Mouse (Mus musculus): ENCODE measurements around the gene Yme1l1. TPM values are rescaled to one million over a fixed set of nuclear protein-coding genes. Genes with fewer than 3 reads are reported as not detected.

The Yme1l1 gene
- 71.6 and 73.1 TPM in 2 replicates for polyA plus RNA-seq (2015; fragmentation: Nextera tagmentation; extraction: Ambion mirVana)

DNA sequence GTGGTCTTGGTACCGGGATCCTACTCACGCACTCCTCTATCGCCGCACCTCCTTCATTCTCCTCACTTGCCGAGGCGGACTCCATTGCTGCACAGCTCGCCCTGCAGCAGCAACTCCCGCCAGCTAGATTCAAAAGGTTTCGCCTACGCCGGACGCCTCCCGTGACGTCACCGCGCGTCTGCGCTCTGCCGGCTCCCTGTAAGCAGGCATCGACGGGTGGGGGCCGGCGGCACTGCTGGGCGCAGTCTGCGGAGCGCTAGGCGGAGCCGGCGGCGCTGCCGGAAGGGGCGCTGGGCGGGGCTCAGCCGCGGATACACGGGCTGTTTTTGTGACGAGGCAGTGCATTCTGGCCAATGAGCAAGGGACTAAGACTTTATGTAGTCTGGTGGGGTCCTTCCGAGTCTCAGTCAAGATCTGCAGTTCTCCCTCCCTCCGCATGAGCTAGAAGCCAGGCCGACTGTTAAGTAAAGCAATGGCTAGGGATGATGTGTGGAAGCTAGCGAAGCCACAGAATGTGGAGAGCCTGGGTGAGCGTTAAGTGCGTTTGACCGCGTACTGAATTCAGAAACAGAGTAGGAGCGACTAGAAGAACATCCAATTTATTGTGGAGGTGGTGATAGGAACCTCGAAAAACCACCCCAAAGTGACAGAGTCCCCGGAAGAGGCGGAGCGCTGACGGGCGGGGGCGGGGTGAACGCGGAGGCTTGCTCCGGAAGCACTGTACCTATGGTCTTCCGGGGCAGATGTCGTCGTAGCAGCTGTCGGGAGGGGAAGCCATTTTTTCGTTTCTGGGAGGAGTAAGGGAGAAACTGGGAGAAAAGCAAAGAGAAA lies at the start of gene Yme1l1, which contains the start of gene Mastl:
TSS of gene Yme1l1 (plus strand) at position 593 of the 831 bp plus-strand sequence.
TSS of gene Mastl (minus strand) at position 248 of the 831 bp plus-strand sequence.
- Histone ChIP-seq H3K4me1 (peaks cover 26% of the 10 kb centered on the region), H3K36me3 (peaks cover 1% of the 10 kb centered on the region; the same call in 1 of the 2 replicates), H3K9me3 (no peaks in the 10 kb centered on the region), H3K4me2 (peak within 1 kb of the TSS; percentile 64), H3K27ac (peak within 1 kb of the TSS; percentile 99), H3K27me3 (no peaks in the 10 kb centered on the region), H3K4me3 (peak within 1 kb of the TSS; percentile 90), H3K9ac (peak within 1 kb of the TSS; percentile 85)
- under 1% methylated on average over 61 of the region's 61 CpGs for WGBS
- ATAC-seq (ENCODE audit: borderline replicate concordance, extremely low read depth, low FRiP score, low TSS enrichment) = peak; percentile 100

DNA sequence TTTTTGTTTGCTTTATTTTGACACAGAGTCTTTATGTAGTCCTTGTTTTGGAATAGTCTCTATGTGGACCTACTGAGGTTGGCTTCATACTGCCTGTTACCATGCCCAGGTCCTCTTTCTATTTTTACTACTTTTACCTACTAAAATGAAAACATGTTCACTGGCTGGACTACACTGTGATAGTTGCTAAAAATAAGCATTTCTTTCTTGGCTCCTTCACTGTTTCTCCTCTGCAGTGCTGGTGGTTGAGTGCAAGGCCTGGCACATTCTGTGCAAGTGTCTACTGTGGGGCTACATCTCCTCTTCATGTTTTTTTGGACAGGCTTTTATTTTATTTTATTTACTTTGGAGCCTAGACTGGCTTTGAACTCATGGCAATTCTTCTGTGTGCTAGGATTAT lies 36.6 kb upstream of the Yme1l1 start:
- no peak for ATAC-seq (ENCODE audit: borderline replicate concordance, extremely low read depth, low FRiP score, low TSS enrichment)
- Histone ChIP-seq H3K9me3 (no peaks in the 10 kb centered on the region), H3K4me2 (no peak overlapping the region), H3K4me1 (no peaks in the 10 kb centered on the region), H3K9ac (no peak overlapping the region), H3K27ac (no peak overlapping the region), H3K4me3 (no peak overlapping the region), H3K27me3 (no peaks in the 10 kb centered on the region), H3K36me3 (peaks cover 24% of the 10 kb centered on the region)

DNA sequence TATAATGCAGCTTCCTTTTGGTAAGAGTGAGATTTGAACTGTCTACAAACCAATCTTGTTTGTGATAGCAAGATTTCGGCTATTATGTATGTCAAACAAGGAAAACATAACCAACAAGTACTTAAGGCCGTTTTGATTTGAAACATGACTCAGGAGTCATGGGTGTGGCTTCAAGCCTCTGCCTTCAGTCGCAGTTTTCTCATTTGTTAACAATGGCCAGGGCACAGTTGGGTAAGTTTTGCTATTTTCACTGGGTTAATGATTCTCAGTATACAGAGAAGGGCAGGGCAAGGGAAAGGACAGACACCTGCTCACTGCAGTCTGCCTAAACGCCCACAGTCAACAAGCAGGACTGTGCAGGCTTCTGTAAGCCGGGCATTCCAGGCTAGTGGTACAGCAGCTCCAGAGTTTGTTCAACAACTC lies 959 bp upstream of the Yme1l1 start:
- WGBS = under 1% methylated on average over 5 of the region's 5 CpGs
- Histone ChIP-seq H3K4me3 (peak overlapping the region; percentile 90), H3K27ac (peak overlapping the region; percentile 99), H3K9ac (peak overlapping the region; percentile 48), H3K36me3 (no peaks in the 10 kb centered on the region), H3K27me3 (no peaks in the 10 kb centered on the region), H3K4me2 (peak overlapping the region; percentile 64), H3K9me3 (no peaks in the 10 kb centered on the region), H3K4me1 (peaks cover 26% of the 10 kb centered on the region)
- ATAC-seq (ENCODE audit: borderline replicate concordance, extremely low read depth, low FRiP score, low TSS enrichment) = peak; percentile 12

DNA sequence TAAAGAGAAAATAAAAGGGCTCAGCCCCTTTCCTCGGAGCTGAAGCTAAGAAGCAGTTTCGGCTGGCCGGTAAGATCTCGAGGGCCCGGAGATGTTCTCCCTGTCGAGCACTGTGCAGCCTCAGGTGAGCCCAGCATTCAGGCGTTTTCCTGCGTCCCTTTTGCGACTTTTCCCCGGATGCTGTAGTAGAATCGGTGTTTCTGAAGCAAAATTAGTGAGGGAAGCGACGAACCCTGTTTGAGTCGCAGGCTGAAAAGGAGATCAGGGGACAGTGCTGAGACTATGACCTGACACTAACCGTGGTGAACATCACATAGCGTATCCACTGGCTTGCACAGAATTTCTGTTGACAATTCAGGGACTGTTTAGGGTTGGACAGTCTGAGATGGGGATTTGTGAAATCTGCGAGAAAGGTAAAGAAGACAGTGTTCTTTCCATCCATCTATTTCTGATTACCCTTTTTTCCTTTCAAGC lies 476 bp downstream of the Yme1l1 start:
- no peaks in the 10 kb centered on the region for H3K9me3 ChIP-seq
- no peaks in the 10 kb centered on the region for H3K27me3 ChIP-seq
- peak overlapping the region; percentile 90 for H3K4me3 ChIP-seq
- H3K4me2 ChIP-seq = peak overlapping the region; percentile 64
- H3K4me1 ChIP-seq = peaks cover 26% of the 10 kb centered on the region
- H3K27ac ChIP-seq = peak overlapping the region; percentile 99
- peak overlapping the region; percentile 85 for H3K9ac ChIP-seq
- no peak; the same call in 1 of the 2 replicates for ATAC-seq (ENCODE audit: borderline replicate concordance, extremely low read depth, low FRiP score, low TSS enrichment)
- under 1% methylated on average over 17 of the region's 17 CpGs for WGBS
- peaks cover 4% of the 10 kb centered on the region; the same call in 1 of the 2 replicates for H3K36me3 ChIP-seq

DNA sequence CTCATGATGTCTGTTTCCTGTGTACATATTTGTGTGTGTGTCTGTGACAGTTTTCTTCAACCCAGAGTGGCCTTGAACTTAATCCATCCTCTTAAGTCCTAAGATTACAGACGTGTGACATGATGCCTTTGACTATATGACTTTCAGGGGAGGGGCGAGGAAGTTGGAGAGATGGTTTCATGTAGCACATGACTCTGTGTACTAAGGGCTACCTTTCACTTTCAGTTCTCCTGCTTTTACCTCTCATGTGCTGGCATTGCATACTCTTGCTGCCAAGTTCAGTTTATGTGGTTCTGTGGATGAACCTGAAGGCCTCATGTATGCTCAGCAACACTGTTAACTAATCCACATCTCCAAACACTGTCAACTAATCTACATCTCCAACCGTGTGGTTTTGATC lies 16.1 kb downstream of the Yme1l1 start:
- H3K27me3 ChIP-seq = no peaks in the 10 kb centered on the region
- no peak overlapping the region for H3K4me2 ChIP-seq
- no peaks in the 10 kb centered on the region for H3K9me3 ChIP-seq
- 72% methylated on average over 3 of the region's 3 CpGs for WGBS
- no peak overlapping the region for H3K27ac ChIP-seq
- H3K9ac ChIP-seq = no peak overlapping the region
- H3K36me3 ChIP-seq = peaks cover 69% of the 10 kb centered on the region
- H3K4me3 ChIP-seq = no peak overlapping the region
- ATAC-seq (ENCODE audit: borderline replicate concordance, extremely low read depth, low FRiP score, low TSS enrichment) = no peak
- H3K4me1 ChIP-seq = no peaks in the 10 kb centered on the region

DNA sequence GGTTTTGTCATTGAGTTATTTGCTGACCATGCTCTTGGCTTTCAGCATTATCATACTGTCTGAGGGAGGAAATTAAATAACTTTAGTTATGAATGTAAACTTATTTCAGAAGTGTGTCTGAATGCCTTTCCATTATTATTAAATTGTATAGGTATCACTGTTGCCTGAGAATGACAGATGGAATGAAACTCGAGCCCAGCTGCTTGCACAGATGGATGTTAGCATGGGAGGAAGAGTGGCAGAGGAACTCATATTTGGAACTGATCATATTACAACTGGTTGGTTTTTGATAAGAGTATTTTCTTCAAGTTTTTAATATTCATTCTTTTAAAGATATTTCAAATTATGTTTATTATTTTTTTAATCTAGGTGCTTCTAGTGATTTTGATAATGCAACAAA lies 38.2 kb downstream of the Yme1l1 start:
- ATAC-seq (ENCODE audit: borderline replicate concordance, extremely low read depth, low FRiP score, low TSS enrichment) = no peak
- 80% methylated on average over 1 of the region's 1 CpGs for WGBS
- no peak overlapping the region for H3K4me2 ChIP-seq
- H3K9me3 ChIP-seq = no peaks in the 10 kb centered on the region
- H3K27me3 ChIP-seq = no peaks in the 10 kb centered on the region
- H3K9ac ChIP-seq = no peak overlapping the region
- no peak overlapping the region for H3K4me3 ChIP-seq
- H3K4me1 ChIP-seq = no peaks in the 10 kb centered on the region
- peaks cover 61% of the 10 kb centered on the region for H3K36me3 ChIP-seq
- H3K27ac ChIP-seq = no peak overlapping the region

DNA sequence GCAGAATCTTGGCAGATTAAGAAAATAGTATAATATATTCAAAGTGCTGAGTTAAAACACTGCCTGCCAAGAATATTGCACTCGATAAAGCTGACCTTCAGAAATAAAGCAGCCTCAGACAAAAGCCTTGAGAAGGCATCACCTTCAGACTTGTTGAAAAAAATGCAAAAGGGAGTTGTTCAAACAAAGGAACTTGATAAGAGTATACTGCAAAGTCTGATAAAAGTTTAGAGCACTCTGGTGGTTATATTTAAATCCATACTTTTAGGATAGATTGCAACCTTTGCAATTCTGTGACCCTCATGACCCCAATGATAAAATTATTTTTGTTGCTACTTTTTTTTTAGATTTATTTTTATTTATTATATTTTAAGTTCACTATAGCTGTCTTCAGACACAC lies 44.9 kb downstream of the Yme1l1 start:
- H3K9ac ChIP-seq = no peak overlapping the region
- no peak overlapping the region for H3K4me3 ChIP-seq
- no peak for ATAC-seq (ENCODE audit: borderline replicate concordance, extremely low read depth, low FRiP score, low TSS enrichment)
- H3K36me3 ChIP-seq = peaks cover 19% of the 10 kb centered on the region
- H3K4me1 ChIP-seq = no peaks in the 10 kb centered on the region
- no peak overlapping the region for H3K4me2 ChIP-seq
- no peaks in the 10 kb centered on the region for H3K9me3 ChIP-seq
- 71% methylated on average over 1 of the region's 1 CpGs for WGBS
- no peaks in the 10 kb centered on the region for H3K27me3 ChIP-seq
- no peak overlapping the region for H3K27ac ChIP-seq

DNA sequence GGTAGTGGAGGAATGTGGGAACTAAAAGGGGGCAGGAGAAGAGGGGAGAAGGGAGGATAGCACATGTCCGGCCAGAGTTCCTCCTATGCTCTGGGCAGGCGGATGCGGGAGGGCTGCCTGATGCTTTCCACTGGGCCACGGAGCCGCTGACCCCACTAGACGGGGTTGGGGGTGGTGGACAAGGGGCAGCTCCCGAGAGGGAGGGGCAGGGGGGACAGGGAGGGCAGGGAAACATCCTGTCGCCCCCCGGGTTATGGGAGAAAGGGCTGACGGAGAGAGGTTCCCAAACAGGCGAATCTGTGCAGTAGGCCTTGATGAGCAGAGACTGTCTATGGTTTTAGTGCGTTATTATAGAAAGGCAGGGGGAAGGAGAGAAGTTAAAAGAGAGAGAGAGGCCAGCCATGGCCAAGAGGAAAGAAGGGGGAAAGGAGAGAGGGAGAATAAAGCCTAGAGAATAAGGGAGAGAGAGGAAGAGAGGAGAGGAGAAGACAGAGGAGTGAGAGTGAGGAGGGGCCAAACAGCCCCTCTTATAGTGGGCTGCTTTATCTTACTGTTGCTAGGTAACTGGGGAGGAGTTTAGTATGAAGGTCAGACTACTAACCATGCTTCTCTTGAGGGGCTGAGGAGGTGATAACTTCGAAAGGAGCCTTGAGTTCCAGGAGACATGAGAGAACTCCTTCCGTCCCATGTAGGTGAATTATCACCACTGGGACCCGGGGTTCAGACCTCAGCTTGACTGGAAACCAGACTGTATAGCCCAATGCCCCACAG lies 46.9 kb downstream of the Yme1l1 start:
- H3K4me3 ChIP-seq = no peak overlapping the region
- H3K4me1 ChIP-seq = no peaks in the 10 kb centered on the region
- no peak overlapping the region for H3K9ac ChIP-seq
- H3K36me3 ChIP-seq = peaks cover 13% of the 10 kb centered on the region
- 54% methylated on average over 15 of the region's 15 CpGs for WGBS
- no peaks in the 10 kb centered on the region for H3K9me3 ChIP-seq
- H3K4me2 ChIP-seq = no peak overlapping the region
- no peak; the same call in 1 of the 2 replicates for ATAC-seq (ENCODE audit: borderline replicate concordance, extremely low read depth, low FRiP score, low TSS enrichment)
- H3K27me3 ChIP-seq = no peaks in the 10 kb centered on the region
- no peak overlapping the region for H3K27ac ChIP-seq

DNA sequence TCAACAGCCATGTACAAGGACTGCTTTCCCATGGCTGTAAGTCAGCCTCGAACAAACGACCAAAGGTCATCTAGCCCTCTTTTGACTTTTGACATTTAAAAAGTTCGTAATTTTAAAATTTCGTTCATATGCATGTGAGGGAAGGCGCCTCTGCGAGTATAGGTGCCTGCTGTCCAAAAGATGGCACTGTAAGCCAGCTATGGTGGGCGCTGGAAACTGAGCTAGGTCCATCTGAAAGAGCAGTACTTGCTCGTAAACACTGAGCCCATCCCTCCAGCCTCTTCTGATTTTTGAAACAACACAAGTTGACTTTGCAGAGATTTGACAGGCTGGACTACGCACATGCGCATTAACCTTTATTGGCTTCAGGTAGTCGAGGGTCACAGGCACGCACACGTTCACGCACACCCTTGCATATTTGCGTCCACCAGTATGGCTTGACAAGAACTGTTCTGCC lies 50.9 kb downstream of the Yme1l1 start, which contains the start of gene 4931423N10Rik:
TSS of gene 4931423N10Rik (plus strand) at position 407 of the 457 bp plus-strand sequence.
- H3K9ac ChIP-seq = no peak within 1 kb of the TSS
- H3K27me3 ChIP-seq = no peaks in the 10 kb centered on the region
- H3K4me1 ChIP-seq = no peaks in the 10 kb centered on the region
- WGBS = 77% methylated on average over 15 of the region's 15 CpGs
- no peak within 1 kb of the TSS for H3K4me3 ChIP-seq
- H3K9me3 ChIP-seq = no peaks in the 10 kb centered on the region
- no peak within 1 kb of the TSS for H3K4me2 ChIP-seq
- no peak within 1 kb of the TSS for H3K27ac ChIP-seq
- ATAC-seq (ENCODE audit: borderline replicate concordance, extremely low read depth, low FRiP score, low TSS enrichment) = no peak
- no peaks in the 10 kb centered on the region for H3K36me3 ChIP-seq

DNA sequence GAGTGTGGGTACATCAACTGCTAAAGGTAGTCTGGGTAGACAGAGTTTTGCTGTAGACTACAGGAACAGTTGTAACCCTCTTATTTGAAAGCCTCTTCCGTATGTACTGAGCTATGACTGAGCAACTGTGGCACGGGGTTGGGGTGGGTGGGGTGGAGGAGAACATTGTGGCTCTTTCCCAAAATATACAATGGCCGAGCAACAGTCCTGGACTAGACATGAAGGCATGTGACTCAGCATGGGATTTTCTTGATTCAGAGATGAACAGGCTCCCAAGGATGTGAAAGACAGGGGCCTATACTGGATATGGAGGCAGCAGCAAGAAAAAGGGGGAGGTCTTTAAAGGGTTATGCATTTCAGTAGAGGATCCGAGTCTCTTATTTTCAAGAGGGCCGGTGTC lies 57.5 kb downstream of the Yme1l1 start:
- H3K9ac ChIP-seq = no peak overlapping the region
- H3K27me3 ChIP-seq = no peaks in the 10 kb centered on the region
- ATAC-seq (ENCODE audit: borderline replicate concordance, extremely low read depth, low FRiP score, low TSS enrichment) = no peak
- H3K4me3 ChIP-seq = no peak overlapping the region
- H3K27ac ChIP-seq = no peak overlapping the region
- H3K36me3 ChIP-seq = no peaks in the 10 kb centered on the region
- no peaks in the 10 kb centered on the region for H3K4me1 ChIP-seq
- no peaks in the 10 kb centered on the region for H3K9me3 ChIP-seq
- no peak overlapping the region for H3K4me2 ChIP-seq
- 70% methylated on average over 5 of the region's 5 CpGs for WGBS

DNA sequence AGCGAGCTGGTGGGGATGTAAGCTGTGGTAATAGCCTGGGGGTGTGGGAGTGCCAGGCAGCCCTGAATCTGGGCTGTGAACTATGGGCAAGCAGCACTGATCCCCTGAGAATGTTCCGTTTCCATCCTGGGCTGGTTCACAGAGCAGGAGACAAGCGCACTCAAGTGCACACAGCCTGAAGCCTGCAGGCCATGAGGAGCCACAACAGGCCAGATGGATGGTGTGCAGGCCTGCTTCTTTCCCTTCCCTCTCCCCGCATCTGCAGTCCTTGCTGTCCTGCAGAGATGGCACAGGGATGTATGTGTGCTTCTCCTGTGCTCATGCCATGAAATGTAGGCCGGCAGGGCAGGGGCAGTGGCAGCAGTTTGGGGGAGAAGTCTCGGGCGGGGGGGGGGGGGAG lies 69.0 kb downstream of the Yme1l1 start:
- no peak overlapping the region for H3K27ac ChIP-seq
- WGBS = 56% methylated on average over 5 of the region's 7 CpGs
- no peaks in the 10 kb centered on the region for H3K27me3 ChIP-seq
- H3K9me3 ChIP-seq = no peaks in the 10 kb centered on the region
- no peak overlapping the region for H3K4me3 ChIP-seq
- no peak overlapping the region for H3K4me2 ChIP-seq
- ATAC-seq (ENCODE audit: borderline replicate concordance, extremely low read depth, low FRiP score, low TSS enrichment) = no peak
- H3K4me1 ChIP-seq = no peaks in the 10 kb centered on the region
- no peak overlapping the region for H3K9ac ChIP-seq
- H3K36me3 ChIP-seq = no peaks in the 10 kb centered on the region

All from lung, embryonic 15.5 days (tissue).